Mouse (Mus musculus) C2C12 (cell line): Measurements from ENCODE around the gene Pls1. TPM values are rescaled to one million over a fixed set of nuclear protein-coding genes. Genes with fewer than 3 reads are reported as not detected.
A peak's percentile ranks its signal among the peaks of the same experiment; 100 is the strongest.

ENCODE experiments used
- H3K27me3 ChIP-seq: one replicate; pipeline ENCODE4 v1.6.1; 2011; ENCODE audit not compliant: control insufficient read depth, insufficient read depth, insufficient read length
- H3K36me3 ChIP-seq: one replicate; pipeline ENCODE4 v1.6.1; 2011; ENCODE audit not compliant: control insufficient read depth, insufficient read depth
- H3K4me3 ChIP-seq: one replicate; pipeline ENCODE4 v1.5.1; 2011; ENCODE audit warnings: mild to moderate bottlenecking, control low read depth; ENCODE audit not compliant: poor library complexity, insufficient read depth, severe bottlenecking
- H3K79me2 ChIP-seq: one replicate; pipeline ENCODE4 v1.6.1; 2011; ENCODE audit not compliant: control insufficient read depth, insufficient read depth
- H3K79me3 ChIP-seq: one replicate; pipeline ENCODE4 v1.6.1; 2011; ENCODE audit warnings: low read depth, control low read depth
- H3ac ChIP-seq: one replicate; pipeline ENCODE3; 2011; ENCODE audit warnings: low read depth; ENCODE audit not compliant: control insufficient read depth, insufficient read length
- CEBPB ChIP-seq: IDR thresholded peaks from one replicate; pipeline ENCODE4 v1.6.1; 2011; ENCODE audit warnings: low read depth, mild to moderate bottlenecking, control low read depth, moderate library complexity
- CTCF ChIP-seq: IDR thresholded peaks from one replicate; pipeline ENCODE4 v1.5.1; 2011; ENCODE audit not compliant: control insufficient read depth, insufficient read depth, insufficient read length
- FOSL1 ChIP-seq: IDR thresholded peaks from one replicate; pipeline ENCODE4 v1.8.0; 2011; ENCODE audit warnings: mild to moderate bottlenecking, low read length; ENCODE audit not compliant: poor library complexity, insufficient read depth, severe bottlenecking
- MAX ChIP-seq: IDR thresholded peaks from one replicate; pipeline ENCODE4 v1.6.1; 2011; ENCODE audit warnings: mild to moderate bottlenecking, control low read depth
- MYOD1 ChIP-seq: IDR thresholded peaks from one replicate; pipeline ENCODE4 v1.6.1; 2011; ENCODE audit warnings: low read depth; ENCODE audit not compliant: control insufficient read depth, insufficient read length
- MYOG ChIP-seq: IDR thresholded peaks from one replicate; pipeline ENCODE4 v1.6.1; 2011; ENCODE audit not compliant: control insufficient read depth, insufficient read length; ENCODE audit errors: extremely low read depth
- USF1 ChIP-seq: IDR thresholded peaks from one replicate; pipeline ENCODE4 v1.6.1; 2011; ENCODE audit warnings: low read depth, mild to moderate bottlenecking, control low read depth, moderate library complexity
- long read RNA-seq, 2 experiments: library from polyadenylated mRNA; unstranded; transcript quantifications; one replicate each; pipeline ENCODE4 v2.0.0; 2019 to 2020
- polyA plus RNA-seq: library from polyadenylated mRNA; unstranded; fragments of >200 nt; fragmentation: generic; extraction: Trizol; gene quantifications from one replicate; pipeline ENCODE4 v1.2.1, GENCODE M21; 2012; ENCODE audit warnings: missing spikeins

Gene Pls1
- polyA plus RNA-seq, result 0.01 TPM
- long read RNA-seq, experiment 1, partial matches to known transcripts, result 0 of 1 reads
- long read RNA-seq, experiment 1, other reads (novel, unspliced or antisense), result 1 of 1 reads
- long read RNA-seq, experiment 2, partial matches to known transcripts, result 1 of 1 reads
- long read RNA-seq, experiment 2, other reads (novel, unspliced or antisense), result 0 of 1 reads

DNA sequence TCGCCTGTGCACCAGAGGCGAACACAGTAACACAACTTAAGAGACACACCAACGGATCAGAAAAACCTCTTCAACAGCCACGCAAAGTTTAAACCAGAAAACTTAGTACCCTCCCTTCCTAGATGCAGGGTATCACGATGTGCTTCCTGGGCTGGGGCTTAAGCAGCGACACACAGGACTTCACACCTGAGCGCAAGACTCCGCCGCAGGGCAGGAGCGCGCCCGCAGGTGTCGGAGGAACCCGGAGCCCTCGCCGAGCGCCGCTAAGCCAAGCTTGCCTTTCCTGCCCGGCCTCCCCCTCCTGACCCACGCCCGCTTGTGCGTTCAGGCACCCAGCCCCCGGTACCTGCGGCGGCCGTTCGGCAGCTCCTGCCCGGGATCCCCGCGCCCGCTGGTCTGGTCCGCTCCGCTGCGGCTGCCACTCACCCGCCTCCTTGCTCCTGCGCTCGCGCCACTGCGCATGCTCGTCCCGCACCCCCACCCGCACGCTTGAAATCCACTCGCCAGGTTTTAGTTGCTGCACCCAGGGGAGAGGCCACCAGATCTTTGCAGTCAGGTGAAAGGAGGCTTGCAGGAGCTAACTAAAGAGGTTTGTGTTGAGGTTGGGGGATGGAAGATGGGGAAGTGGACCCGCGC, at the start of gene Pls1:
Gene Pls1 (minus strand): TSS at position 487 of the 636 bp plus-strand sequence.
- H3K4me3 ChIP-seq, result no peak within 1 kb of the TSS
- H3K36me3 ChIP-seq, result no peaks in the 10 kb centered on the region
- no peaks in the 10 kb centered on the region for H3K79me2 ChIP-seq
- peak within 1 kb of the TSS; percentile 7 for H3ac ChIP-seq
- no peaks in the 10 kb centered on the region for H3K79me3 ChIP-seq
- TF ChIP-seq MYOD1 (no peak), USF1 (no peak), MYOG (no peak), CEBPB (no peak), CTCF (no peak)
- peaks cover 20% of the 10 kb centered on the region for H3K27me3 ChIP-seq

- H3K79me3 ChIP-seq, result no peaks in the 10 kb centered on the region
- TF ChIP-seq CEBPB (no peak), MYOG (no peak), MAX (no peak), MYOD1 (no peak), CTCF (no peak)
- peaks cover 44% of the 10 kb centered on the region for H3K36me3 ChIP-seq
- no peaks in the 10 kb centered on the region for H3K27me3 ChIP-seq
- H3ac ChIP-seq, result no peak overlapping the region
- no peaks in the 10 kb centered on the region for H3K79me2 ChIP-seq
- no peak overlapping the region for H3K4me3 ChIP-seq
Observed at GRCm38 (mm10) chr9:95882751-95883150, 37.6 kb upstream of the Pls1 start.

DNA sequence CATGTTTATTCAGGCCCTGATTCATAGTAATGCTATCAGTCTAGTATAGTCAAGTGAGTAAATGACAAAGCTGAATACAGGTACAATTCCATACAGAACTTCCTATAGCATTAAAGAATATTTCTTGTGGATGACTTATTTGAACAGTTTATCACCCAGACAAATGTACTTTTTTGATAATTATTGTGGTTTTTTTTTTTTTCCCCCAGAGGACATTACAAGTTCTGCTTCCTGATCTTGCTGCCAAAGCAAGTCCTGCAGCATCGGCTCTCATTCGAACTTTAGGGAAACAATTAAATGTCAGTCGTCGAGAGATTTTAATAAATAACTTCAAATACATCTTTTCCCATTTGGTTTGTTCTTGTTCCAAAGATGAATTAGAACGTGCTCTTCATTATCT, 33.1 kb upstream of the Pls1 start:
- H3K4me3 ChIP-seq, result no peak overlapping the region
- H3K79me2 ChIP-seq, result no peaks in the 10 kb centered on the region

GRCm38 (mm10) chr9:95858027-95858570, 13.0 kb upstream of the Pls1 start:
- TF ChIP-seq MYOD1 (no peak), MAX (no peak), MYOG (no peak), CEBPB (no peak), CTCF (no peak), FOSL1 (no peak), USF1 (no peak)
- H3K79me3 ChIP-seq, result peaks cover 3% of the 10 kb centered on the region
- peaks cover 19% of the 10 kb centered on the region for H3K79me2 ChIP-seq
- peaks cover 4% of the 10 kb centered on the region for H3K36me3 ChIP-seq
- H3K27me3 ChIP-seq, result peaks cover 4% of the 10 kb centered on the region
- peak overlapping the region; percentile 68 for H3K4me3 ChIP-seq
- peak overlapping the region; percentile 95 for H3ac ChIP-seq

More for the DNA sequence above, 33.1 kb upstream of the Pls1 start:
- H3K79me3 ChIP-seq, result no peaks in the 10 kb centered on the region
- no peak overlapping the region for H3ac ChIP-seq
- H3K27me3 ChIP-seq, result no peaks in the 10 kb centered on the region
- H3K36me3 ChIP-seq, result peaks cover 47% of the 10 kb centered on the region
- TF ChIP-seq CEBPB, result no peak
- TF ChIP-seq CTCF, result no peak
- no peak for TF ChIP-seq USF1
- no peak for TF ChIP-seq MYOD1

- Histone ChIP-seq H3K79me3 (peaks cover 3% of the 10 kb centered on the region), H3K4me3 (peak within 1 kb of the TSS; percentile 68), H3K27me3 (peaks cover 4% of the 10 kb centered on the region), H3K79me2 (peaks cover 19% of the 10 kb centered on the region), H3ac (peak within 1 kb of the TSS; percentile 95), H3K36me3 (no peaks in the 10 kb centered on the region)
- no peak for TF ChIP-seq MYOD1
- TF ChIP-seq MAX, result peak; percentile 57
Observed at GRCm38 (mm10) chr9:95857414-95858026, 12.4 kb upstream of the Pls1 start, which contains the start of gene Atr. Gene Atr (plus strand): TSS chr9:95857597.
